Mouse (Mus musculus) hindbrain, embryonic 15.5 days (tissue): ENCODE results near the gene Cort. TPM values are rescaled to one million over a fixed set of nuclear protein-coding genes. Genes with fewer than 3 reads are reported as not detected.
A peak's percentile ranks its signal among the peaks of the same experiment; 100 is the strongest.

Experiments
- ATAC-seq: fragments of 200-750 bp; cut with Nextera tagmentation; 2 replicates; pipeline ENCODE4 v1.8.0; 2017; ENCODE audit warnings: low read depth, moderate number of reproducible peaks, moderate TSS enrichment; ENCODE audit not compliant: low FRiP score
- H3K27ac ChIP-seq: fragments of 300-500 bp; sonication (generic); replicated peaks from 2 replicates; pipeline ENCODE4 v1.5.1; 2015; ENCODE audit warnings: mild to moderate bottlenecking, inconsistent platforms
- H3K27me3 ChIP-seq: fragments of 300-500 bp; sonication (generic); 2 replicates; pipeline ENCODE4 v1.6.1; 2015; ENCODE audit warnings: control low read depth, inconsistent platforms
- H3K36me3 ChIP-seq: fragments of 300-500 bp; sonication (generic); 2 replicates; pipeline ENCODE4 v1.6.1; 2015; ENCODE audit warnings: control low read depth, inconsistent platforms
- H3K4me1 ChIP-seq: fragments of 300-500 bp; sonication (generic); replicated peaks from 2 replicates; pipeline ENCODE4 v1.6.1; 2015; ENCODE audit warnings: control low read depth, inconsistent platforms
- H3K4me2 ChIP-seq: fragments of 300-500 bp; sonication (generic); 2 replicates; pipeline ENCODE4 v1.6.1; 2015; ENCODE audit warnings: moderate library complexity, mild to moderate bottlenecking, inconsistent platforms
- H3K4me3 ChIP-seq: fragments of 300-500 bp; sonication (generic); 2 replicates; pipeline ENCODE4 v1.5.1; 2015; ENCODE audit warnings: mild to moderate bottlenecking, inconsistent platforms
- H3K9ac ChIP-seq: fragments of 300-500 bp; sonication (generic); 2 replicates; pipeline ENCODE4 v1.6.1; 2015; ENCODE audit warnings: inconsistent platforms
- H3K9me3 ChIP-seq: fragments of 300-500 bp; sonication (generic); 2 replicates; pipeline ENCODE4 v1.6.1; 2016; ENCODE audit warnings: control low read depth, inconsistent platforms
- whole genome bisulfite sequencing: fragments of 180-500 bp; shearing (Covaris S2); methylation state at CpG from one replicate; pipeline ENCODE4 v1.1.7; 2015; 5-methylcytosine and 5-hydroxymethylcytosine counted together
- polyA plus RNA-seq: library from polyadenylated mRNA; unstranded; fragments of >200 nt; fragmentation: Nextera tagmentation; extraction: Ambion mirVana; gene quantifications from 2 replicates; pipeline ENCODE4 v1.2.1, GENCODE M21; 2015

Cort gene
- polyA plus RNA-seq, 1 experiment from 2014 or later = 0.23 TPM

DNA sequence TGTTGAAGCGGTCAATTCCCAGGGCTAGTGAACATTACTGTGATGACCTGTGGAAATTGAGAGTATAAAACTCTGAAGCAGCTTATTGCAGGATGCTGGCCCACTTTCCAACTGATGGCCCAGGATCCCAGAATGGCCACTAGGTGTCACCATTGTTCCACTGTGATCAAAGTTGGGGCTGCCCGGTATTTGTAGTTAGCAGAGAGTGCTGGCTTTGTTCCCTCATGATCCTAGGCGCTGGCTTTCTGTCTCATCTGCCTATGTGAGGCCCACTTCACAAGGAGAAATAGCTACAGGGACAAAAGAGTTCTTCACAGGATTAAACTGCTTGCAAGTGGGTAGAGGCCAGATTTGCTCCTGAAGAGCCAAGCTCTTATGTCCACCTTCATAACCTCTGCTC, 17.9 kb upstream of the Cort start:
- Histone ChIP-seq H3K4me1 (no peaks in the 10 kb centered on the region), H3K9ac (no peak overlapping the region), H3K27ac (peak overlapping the region; percentile 51; the same call in 1 of the 2 replicates), H3K4me3 (no peak overlapping the region), H3K4me2 (no peak overlapping the region), H3K36me3 (no peaks in the 10 kb centered on the region), H3K27me3 (no peaks in the 10 kb centered on the region), H3K9me3 (no peaks in the 10 kb centered on the region)
- ATAC-seq = peak; percentile 88
- 4% methylated on average over 3 of the region's 3 CpGs for WGBS

GRCm38 (mm10) chr4:149143594-149143993, 17.0 kb upstream of the Cort start:
- no peaks in the 10 kb centered on the region for H3K4me1 ChIP-seq
- H3K36me3 ChIP-seq = no peaks in the 10 kb centered on the region
- WGBS = 29% methylated on average over 4 of the region's 4 CpGs
- H3K27ac ChIP-seq = no peak overlapping the region
- no peak overlapping the region for H3K9ac ChIP-seq
- no peak for ATAC-seq
- no peak overlapping the region for H3K4me2 ChIP-seq
- no peaks in the 10 kb centered on the region for H3K9me3 ChIP-seq
- H3K27me3 ChIP-seq = no peaks in the 10 kb centered on the region
- H3K4me3 ChIP-seq = no peak overlapping the region

DNA sequence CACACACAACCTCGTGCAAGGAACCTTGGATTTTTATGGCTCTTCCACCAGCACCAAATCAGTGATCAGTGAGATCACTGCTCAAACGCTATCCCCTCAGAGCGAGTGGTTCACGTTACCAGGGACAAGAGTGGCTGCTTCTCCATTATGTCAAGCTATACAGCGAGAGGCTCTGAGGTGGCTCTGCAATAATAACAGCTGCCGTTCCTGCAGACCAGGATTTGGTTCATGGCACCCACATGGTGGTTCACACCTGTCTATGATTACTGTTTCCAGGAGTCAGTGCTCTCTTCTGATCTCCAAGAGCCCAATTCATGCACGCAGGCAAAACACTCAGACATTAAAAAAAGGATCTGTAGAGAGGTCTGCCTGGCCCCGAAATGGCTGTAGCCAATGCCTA, 12.0 kb upstream of the Cort start:
- no peak overlapping the region for H3K4me3 ChIP-seq
- H3K4me2 ChIP-seq = no peak overlapping the region
- no peak overlapping the region for H3K9ac ChIP-seq
- no peaks in the 10 kb centered on the region for H3K36me3 ChIP-seq
- H3K27me3 ChIP-seq = no peaks in the 10 kb centered on the region
- no peak overlapping the region for H3K27ac ChIP-seq
- peaks cover 9% of the 10 kb centered on the region for H3K4me1 ChIP-seq
- H3K9me3 ChIP-seq = no peaks in the 10 kb centered on the region
- no peak for ATAC-seq
- 88% methylated on average over 8 of the region's 8 CpGs for WGBS

DNA sequence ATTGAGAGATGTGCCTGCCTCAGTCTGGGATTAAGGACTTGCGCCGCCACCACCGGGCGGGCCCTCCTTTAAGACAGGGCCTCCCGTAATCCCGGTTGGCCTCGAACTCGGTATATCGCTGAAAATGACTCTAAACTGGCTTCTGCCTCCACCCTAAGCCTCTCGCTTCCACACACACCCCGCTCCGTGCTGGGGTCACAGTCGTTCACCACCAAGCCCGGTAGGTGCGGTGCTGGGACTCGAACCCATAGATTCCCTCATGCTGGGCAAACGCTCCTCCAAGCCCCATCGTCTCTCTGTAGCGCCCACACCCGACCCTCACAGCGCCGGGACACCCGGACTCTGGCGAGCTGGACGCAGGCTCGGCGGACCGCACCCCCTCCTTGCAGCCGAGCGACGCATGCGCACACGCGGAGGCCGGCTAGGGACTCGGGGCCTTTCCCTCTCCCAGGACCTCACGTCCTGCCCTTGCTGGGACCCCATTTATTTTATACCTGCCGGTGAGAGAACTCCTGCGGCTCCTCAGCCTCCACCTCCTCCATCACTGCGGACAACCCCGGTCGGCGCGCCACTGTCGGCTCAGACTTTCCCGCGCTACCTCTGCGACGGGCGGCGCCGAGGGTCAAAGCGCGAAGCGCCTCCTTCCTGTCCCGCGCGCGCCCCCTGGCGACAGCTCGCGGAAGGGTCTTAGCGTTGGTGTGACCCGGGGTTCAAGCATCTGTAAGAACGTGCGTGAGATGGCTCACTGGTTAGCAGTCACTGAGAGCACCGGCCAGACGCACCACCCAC, 10.6 kb upstream of the Cort start, which contains the start of gene Cenps:
Gene Cenps, minus strand, starts transcription at position 648 of the 789 bp plus-strand sequence.
- H3K4me2 ChIP-seq = peak within 1 kb of the TSS; percentile 72

GRCm38 (mm10) chr4:149136116-149136850, 9.7 kb upstream of the Cort start:
- Histone ChIP-seq H3K4me3 (peak overlapping the region; percentile 71), H3K9ac (0 out of 2 replicates have a peak overlapping the region, but pooled peaks have one; percentile 44), H3K27ac (no peak overlapping the region), H3K4me1 (peaks cover 9% of the 10 kb centered on the region), H3K27me3 (no peaks in the 10 kb centered on the region), H3K4me2 (peak overlapping the region; percentile 72), H3K36me3 (no peaks in the 10 kb centered on the region), H3K9me3 (no peaks in the 10 kb centered on the region)
- WGBS = 67% methylated on average over 18 of the region's 18 CpGs
- no peak for ATAC-seq

More for the DNA sequence above, 10.6 kb upstream of the Cort start, which contains the start of gene Cenps:
- Histone ChIP-seq H3K4me1 (peaks cover 9% of the 10 kb centered on the region), H3K27me3 (no peaks in the 10 kb centered on the region), H3K27ac (peak within 1 kb of the TSS; percentile 81), H3K9ac (peak within 1 kb of the TSS; percentile 44), H3K9me3 (no peaks in the 10 kb centered on the region), H3K4me3 (peak within 1 kb of the TSS; percentile 71), H3K36me3 (no peaks in the 10 kb centered on the region)
- peak; percentile 92 for ATAC-seq
- under 1% methylated on average over 68 of the region's 68 CpGs for WGBS

- no peak overlapping the region for H3K4me2 ChIP-seq
- H3K4me3 ChIP-seq = no peak overlapping the region
- WGBS = 87% methylated on average over 5 of the region's 5 CpGs
- H3K36me3 ChIP-seq = no peaks in the 10 kb centered on the region
- no peaks in the 10 kb centered on the region for H3K27me3 ChIP-seq
- no peak for ATAC-seq
- H3K4me1 ChIP-seq = peaks cover 9% of the 10 kb centered on the region
- H3K9me3 ChIP-seq = no peaks in the 10 kb centered on the region
- no peak overlapping the region for H3K9ac ChIP-seq
- no peak overlapping the region for H3K27ac ChIP-seq
Measured at GRCm38 (mm10) chr4:149133395-149133794, 6.8 kb upstream of the Cort start.

DNA sequence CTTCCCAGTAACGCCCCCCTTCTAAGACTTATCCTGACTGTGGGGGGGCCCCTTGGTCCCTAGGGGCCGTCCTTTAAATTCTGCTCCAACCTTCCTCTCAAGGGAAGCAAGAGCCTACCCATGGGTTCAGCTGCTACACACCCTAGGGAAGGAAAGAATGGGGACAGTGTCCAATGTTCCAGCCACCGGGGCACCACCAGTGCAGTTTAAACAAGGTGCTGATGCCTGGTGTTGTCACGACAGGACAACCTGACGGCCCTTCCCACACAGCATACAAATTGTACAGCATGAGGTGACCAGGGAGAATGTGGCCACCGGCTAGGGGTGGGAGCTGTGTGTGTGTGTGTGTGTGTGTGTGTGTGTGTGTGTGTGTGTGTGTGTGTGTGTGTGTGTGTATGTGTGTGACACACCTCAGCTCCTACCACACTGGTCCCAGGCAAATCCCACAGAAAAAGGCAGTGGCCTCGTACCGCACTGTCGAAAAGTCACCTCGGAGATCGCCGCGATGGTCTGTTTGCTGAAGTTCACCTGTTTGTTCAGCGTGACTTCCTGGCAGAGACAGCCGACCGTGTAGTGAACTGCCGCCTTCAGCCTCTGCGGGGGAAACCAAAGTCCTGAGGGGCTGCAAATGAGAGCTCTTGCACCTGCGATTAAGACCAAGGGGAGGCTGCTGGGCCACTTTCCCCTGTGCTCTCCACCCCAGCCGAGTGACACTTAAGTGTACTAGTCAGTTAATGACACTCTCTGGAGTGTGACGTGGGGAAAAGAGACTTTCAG, 5.4 kb upstream of the Cort start:
- Histone ChIP-seq H3K4me2 (no peak overlapping the region), H3K9ac (no peak overlapping the region), H3K36me3 (no peaks in the 10 kb centered on the region), H3K9me3 (no peaks in the 10 kb centered on the region), H3K4me3 (no peak overlapping the region), H3K27ac (no peak overlapping the region), H3K4me1 (peaks cover 9% of the 10 kb centered on the region), H3K27me3 (no peaks in the 10 kb centered on the region)
- 92% methylated on average over 21 of the region's 21 CpGs for WGBS
- no peak for ATAC-seq

DNA sequence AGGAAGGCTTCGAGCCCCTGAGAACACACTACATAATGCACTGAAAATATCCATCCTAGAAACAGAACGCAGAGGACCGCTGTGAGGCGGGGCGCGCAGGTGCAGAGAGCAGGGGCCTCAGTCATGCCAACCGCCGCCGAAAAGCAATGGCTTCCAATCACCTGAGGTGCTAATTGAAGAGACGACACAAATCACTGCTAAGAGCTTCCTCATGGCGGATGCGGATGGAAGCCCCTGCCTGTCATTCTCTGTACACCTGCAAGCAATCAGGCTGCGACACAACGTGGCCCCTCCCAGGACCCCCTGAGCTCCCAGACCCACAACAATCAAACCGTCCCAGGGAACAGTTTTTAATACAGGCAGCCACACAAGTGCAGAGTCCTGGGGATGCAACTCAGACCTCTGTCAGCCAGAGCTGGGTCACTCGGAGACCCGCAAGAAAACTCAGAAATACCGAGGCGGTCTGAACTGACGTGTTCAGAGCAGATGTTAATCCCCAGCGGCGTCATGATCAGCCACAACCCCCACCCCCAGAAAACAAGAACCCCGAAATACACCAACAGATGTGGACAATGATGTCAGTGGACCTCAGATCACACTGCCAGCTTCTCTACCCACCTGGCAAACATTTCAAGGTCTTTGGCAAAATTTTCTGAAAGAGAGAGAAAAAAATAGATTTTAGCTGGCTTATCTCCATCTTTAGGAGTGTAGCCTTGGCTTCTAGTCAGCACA, 4.6 kb upstream of the Cort start:
- peaks cover under 1% of the 10 kb centered on the region; the same call in 1 of the 2 replicates for H3K4me1 ChIP-seq
- no peaks in the 10 kb centered on the region for H3K9me3 ChIP-seq
- H3K27me3 ChIP-seq = no peaks in the 10 kb centered on the region
- H3K4me3 ChIP-seq = no peak overlapping the region
- no peak overlapping the region for H3K27ac ChIP-seq
- H3K36me3 ChIP-seq = no peaks in the 10 kb centered on the region
- no peak overlapping the region for H3K4me2 ChIP-seq
- H3K9ac ChIP-seq = no peak overlapping the region
- WGBS = 91% methylated on average over 23 of the region's 23 CpGs
- ATAC-seq = no peak

DNA sequence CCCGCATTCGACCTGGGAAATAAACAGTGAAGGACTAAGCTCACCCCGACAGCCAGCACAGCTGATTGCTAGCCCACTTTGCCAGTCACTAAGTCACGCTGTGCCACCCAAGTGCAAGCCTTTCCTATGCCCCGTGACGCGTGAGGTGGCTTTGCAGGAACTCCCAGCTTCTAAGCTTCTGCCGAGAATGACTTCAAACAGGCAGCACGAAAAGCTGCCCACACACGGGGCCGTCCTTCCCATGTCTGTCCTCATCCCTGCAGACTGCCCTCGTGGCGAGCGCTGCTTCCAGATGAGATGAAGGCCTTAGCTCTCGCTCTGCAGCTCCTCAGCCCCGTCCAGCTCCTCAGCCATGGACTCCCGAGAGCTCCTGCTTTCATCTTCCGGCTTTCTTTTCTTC, 1.9 kb upstream of the Cort start:
- no peaks in the 10 kb centered on the region for H3K9me3 ChIP-seq
- no peaks in the 10 kb centered on the region for H3K27me3 ChIP-seq
- H3K9ac ChIP-seq = no peak overlapping the region
- H3K27ac ChIP-seq = no peak overlapping the region
- H3K4me1 ChIP-seq = no peaks in the 10 kb centered on the region
- no peak for ATAC-seq
- no peaks in the 10 kb centered on the region for H3K36me3 ChIP-seq
- H3K4me2 ChIP-seq = no peak overlapping the region
- H3K4me3 ChIP-seq = no peak overlapping the region
- WGBS = 83% methylated on average over 18 of the region's 18 CpGs

GRCm38 (mm10) chr4:149126115-149126509, 451 bp downstream of the Cort start:
- 79% methylated on average over 6 of the region's 6 CpGs for WGBS
- no peak overlapping the region for H3K27ac ChIP-seq

DNA sequence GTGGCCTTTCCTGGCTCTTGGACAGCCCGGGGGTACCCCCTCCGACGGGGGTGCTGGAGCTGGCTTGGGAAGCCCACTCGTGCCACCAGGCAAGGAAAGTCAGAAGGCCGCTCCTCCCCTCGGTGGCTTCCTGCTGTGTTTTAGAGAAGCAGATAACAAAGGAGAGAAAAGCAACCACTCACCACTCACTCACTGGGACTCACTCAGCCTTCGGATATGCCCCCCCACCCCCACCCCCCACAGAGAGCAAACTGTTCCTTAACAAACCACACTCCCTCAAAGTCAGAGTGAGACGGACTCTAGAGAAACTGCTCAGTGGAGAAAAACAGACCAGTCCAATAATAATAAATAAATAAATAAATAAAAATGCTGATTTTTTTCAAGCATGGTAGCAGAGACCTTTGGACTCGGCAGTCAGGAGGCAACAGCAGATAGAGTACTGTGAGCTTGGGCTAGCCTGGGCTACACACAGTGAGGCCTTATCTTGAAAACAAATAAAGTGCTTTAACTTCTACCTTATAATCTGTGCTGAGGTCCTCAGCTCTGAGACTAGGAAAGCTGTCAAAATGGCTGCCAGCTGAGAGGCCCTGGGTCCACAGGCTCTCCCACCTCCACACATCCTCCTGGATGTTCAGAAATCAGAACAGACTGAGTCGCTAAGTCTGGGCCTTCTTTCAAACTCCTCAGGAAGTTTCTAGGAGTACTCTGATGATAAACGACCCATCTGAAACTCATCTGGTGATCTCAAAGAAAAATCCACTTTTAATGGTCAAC, 1.0 kb downstream of the Cort start:
- ATAC-seq = no peak
- no peak overlapping the region for H3K4me2 ChIP-seq
- no peak overlapping the region for H3K4me3 ChIP-seq
- H3K36me3 ChIP-seq = peaks cover 4% of the 10 kb centered on the region; the same call in 1 of the 2 replicates
- WGBS = 39% methylated on average over 11 of the region's 11 CpGs
- no peak overlapping the region for H3K27ac ChIP-seq
- no peak overlapping the region for H3K9ac ChIP-seq
- no peaks in the 10 kb centered on the region for H3K4me1 ChIP-seq
- no peaks in the 10 kb centered on the region for H3K27me3 ChIP-seq
- H3K9me3 ChIP-seq = no peaks in the 10 kb centered on the region

More at GRCm38 (mm10) chr4:149126115-149126509, 451 bp downstream of the Cort start:
- Histone ChIP-seq H3K4me3 (no peak overlapping the region), H3K9ac (no peak overlapping the region), H3K27me3 (no peaks in the 10 kb centered on the region), H3K36me3 (peaks cover 4% of the 10 kb centered on the region; the same call in 1 of the 2 replicates), H3K4me2 (no peak overlapping the region), H3K9me3 (no peaks in the 10 kb centered on the region), H3K4me1 (no peaks in the 10 kb centered on the region)
- ATAC-seq = no peak
